Mouse (Mus musculus) adrenal gland, postnatal 25 days (tissue): ENCODE measurements around the gene Hspb1. TPM values are rescaled to one million over a fixed set of nuclear protein-coding genes. Genes with fewer than 3 reads are reported as not detected.

Experiments
- DNase-seq: peaks from one replicate; pipeline ENCODE4 v3.0.0; 2021; ENCODE audit warnings: mixed read lengths
- total RNA-seq: library from RNA; stranded (reverse); gene quantifications from 2 replicates; pipeline ENCODE4 v1.2.3, GENCODE M21; 2021

Hspb1 gene
- total RNA-seq, 1 experiment from 2014 or later: 80.7 TPM

GRCm38 (mm10) chr5:135913201-135913600, 25.5 kb downstream of the Hspb1 start:
- DNase-seq: no peak

GRCm38 (mm10) chr5:135914156-135914555, 26.4 kb downstream of the Hspb1 start:
- DNase-seq: peak; percentile 38

- no peak for DNase-seq
These were observed 28.4 kb downstream of the Hspb1 start for GRCm38 (mm10) chr5:135916051-135916565.

GRCm38 (mm10) chr5:135916601-135917000, 28.9 kb downstream of the Hspb1 start:
- peak; percentile 41 for DNase-seq

- DNase-seq: no peak
These were observed 29.8 kb downstream of the Hspb1 start for GRCm38 (mm10) chr5:135917327-135918058.

GRCm38 (mm10) chr5:135918059-135918437, 30.3 kb downstream of the Hspb1 start:
- no peak for DNase-seq

DNA sequence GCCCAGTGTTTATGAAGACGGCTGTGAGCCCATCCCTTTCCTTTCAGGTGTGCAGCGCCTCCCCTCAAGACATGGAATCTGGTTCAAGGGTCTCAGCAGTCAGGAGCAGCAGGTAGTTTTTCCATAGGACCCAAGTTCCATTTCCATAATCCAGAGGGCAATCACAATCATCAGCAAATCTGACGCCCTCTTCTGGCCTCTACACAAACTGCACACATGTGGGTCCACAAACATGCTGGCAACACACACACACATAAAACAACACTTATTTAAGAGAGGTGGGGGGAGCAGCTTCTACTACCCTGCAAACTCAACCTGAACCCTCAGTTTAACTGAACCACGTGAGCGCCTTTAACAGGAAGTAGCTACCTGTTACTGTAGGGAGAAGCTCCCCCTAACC, 30.9 kb downstream of the Hspb1 start:
- no peak for DNase-seq

DNA sequence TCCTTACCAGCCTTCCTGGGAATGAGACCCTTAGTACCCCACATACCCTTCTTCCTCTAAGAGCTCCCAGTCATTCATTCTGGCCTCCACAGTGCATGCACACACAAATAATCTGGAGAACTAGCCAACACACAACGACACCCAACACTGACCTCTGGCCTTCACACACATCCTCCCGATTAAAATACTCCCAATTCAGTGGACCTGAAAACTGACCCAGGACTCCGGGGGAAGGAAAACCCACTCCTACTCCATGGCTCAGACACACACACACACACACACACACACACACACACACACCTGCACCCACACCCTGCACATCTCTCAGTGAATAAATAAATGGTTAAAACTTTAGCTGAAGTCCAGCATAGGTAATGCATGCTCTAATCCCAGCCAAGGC, 32.2 kb downstream of the Hspb1 start:
- no peak for DNase-seq

DNA sequence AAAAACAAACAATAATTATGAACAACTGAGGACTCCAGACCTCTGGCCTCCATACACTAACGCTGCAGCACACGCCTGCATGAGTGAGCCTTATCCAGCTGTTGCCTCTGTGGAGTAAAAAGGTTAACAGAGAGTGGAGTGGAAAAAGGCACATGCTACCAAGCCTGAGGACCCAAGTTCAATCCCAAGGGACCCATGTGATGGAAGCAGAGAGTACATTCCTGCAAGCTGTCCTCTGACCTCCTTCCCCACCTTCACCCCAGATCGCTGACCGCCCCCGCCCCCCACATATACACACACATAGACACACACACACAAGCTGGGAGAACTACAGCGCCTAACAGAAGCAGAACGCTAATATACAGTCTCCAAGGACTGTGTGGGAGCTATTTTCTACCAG, 36.2 kb downstream of the Hspb1 start:
- no peak for DNase-seq

- DNase-seq: no peak
These were observed 42.1 kb downstream of the Hspb1 start for GRCm38 (mm10) chr5:135929685-135930424.

- DNase-seq: no peak
These were observed 43.8 kb downstream of the Hspb1 start for GRCm38 (mm10) chr5:135931526-135931925.

- DNase-seq: no peak
These were observed 44.6 kb downstream of the Hspb1 start for GRCm38 (mm10) chr5:135932359-135932758.

GRCm38 (mm10) chr5:135933222-135933899, 45.6 kb downstream of the Hspb1 start:
- DNase-seq: no peak

DNA sequence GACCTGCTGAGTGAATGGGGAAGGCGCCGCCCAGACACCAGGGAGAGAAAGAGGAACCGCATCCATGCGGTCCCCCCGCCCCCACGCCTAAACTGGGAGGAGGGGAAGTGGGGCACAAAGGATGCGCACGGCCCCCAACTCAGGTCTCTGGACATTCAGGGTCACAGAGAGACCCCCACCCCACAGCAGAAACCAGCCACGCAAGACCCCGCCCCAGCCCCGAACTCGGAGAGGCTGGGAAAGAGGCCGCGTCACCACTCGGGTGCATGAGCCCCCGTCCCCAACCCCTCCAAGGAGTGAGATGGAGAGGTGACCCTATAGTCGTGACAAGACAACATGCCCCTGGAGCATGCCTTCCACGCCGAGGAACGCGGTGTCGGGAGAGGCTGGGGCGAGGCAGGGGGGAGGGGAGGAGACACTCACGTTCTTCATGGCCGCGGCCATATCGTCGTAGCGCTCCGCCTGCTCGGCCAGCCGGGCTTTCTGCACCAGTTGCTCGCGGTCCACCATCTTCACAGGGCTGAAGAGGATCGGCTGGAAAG, 46.3 kb downstream of the Hspb1 start:
- peak; percentile 71 for DNase-seq

- peak; percentile 98 for DNase-seq
These were observed 46.9 kb downstream of the Hspb1 start, which contains the start of gene Ywhag for GRCm38 (mm10) chr5:135934481-135935175. TSS of gene Ywhag (minus strand) at chr5:135934616.

- no peak for DNase-seq
These were observed 47.4 kb downstream of the Hspb1 start for GRCm38 (mm10) chr5:135935176-135935523.

- no peak for DNase-seq
These were observed 48.0 kb downstream of the Hspb1 start for GRCm38 (mm10) chr5:135935641-135936190.
